Mouse (Mus musculus) brain, embryonic 14.5 days (tissue): ENCODE data around the gene Tnfaip1.

Source experiments
- CTCF ChIP-seq: fragments of 200-500 bp; IDR thresholded peaks from 2 replicates; pipeline ENCODE4 v1.5.1; 2012; ENCODE audit warnings: inconsistent platforms, mild to moderate bottlenecking, moderate library complexity, borderline replicate concordance; ENCODE audit not compliant: insufficient read depth, insufficient read length; ENCODE audit errors: extremely low read depth
- POLR2A ChIP-seq: fragments of 200-500 bp; IDR thresholded peaks from 2 replicates; pipeline ENCODE4 v1.6.1; 2012; ENCODE audit warnings: mild to moderate bottlenecking, inconsistent platforms, borderline replicate concordance; ENCODE audit not compliant: poor library complexity, insufficient read depth, insufficient read length, severe bottlenecking; ENCODE audit errors: extremely low read depth

DNA sequence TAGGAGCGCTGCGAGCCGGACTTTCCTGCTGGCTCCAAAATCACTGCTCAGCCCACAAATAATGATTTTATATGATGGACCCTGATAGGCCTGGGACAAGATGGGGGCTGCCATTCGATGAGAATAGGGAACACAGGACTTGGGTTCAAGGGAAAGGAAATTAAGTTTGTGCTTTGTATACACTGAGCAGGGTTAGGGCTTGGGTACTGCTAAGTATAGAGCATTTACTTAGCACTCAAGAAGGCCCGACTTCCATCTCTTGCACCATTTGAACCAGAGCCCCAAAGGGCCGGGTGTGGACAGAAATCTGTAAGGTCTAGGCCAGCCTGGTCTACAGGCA, 14.9 kb upstream of the Tnfaip1 start:
- TF ChIP-seq POLR2A: no peak
- TF ChIP-seq CTCF: no peak
